Mouse (Mus musculus) lung, adult 2 months (tissue): ENCODE results near the gene Ticrr.

ENCODE experiments used
- CTCF ChIP-seq: fragments of 200-500 bp; IDR thresholded peaks from 2 replicates; pipeline ENCODE4 v1.5.1; 2011; ENCODE audit warnings: mild to moderate bottlenecking, low read length, control low read depth; ENCODE audit not compliant: insufficient read depth
- POLR2A ChIP-seq: fragments of 200-500 bp; IDR thresholded peaks from 2 replicates; pipeline ENCODE4 v1.6.1; 2011; ENCODE audit warnings: low read depth, mild to moderate bottlenecking, control low read depth, low read length, borderline replicate concordance; ENCODE audit errors: extremely low read depth

- TF ChIP-seq POLR2A (no peak), CTCF (no peak)
Measured at GRCm38 (mm10) chr7:79736511-79736910, 76.5 kb downstream of the Ticrr start.
